Comparison of ENCODE assay signal across 10 mouse cellular contexts in genomic region chr5:115651821-115652220, GRCm38 (mm10). TPM values are rescaled to one million over a fixed set of nuclear protein-coding genes. Genes with fewer than 3 reads are reported as not detected.
DNase-seq lines count a peak whose midpoint lies in the region; ATAC-seq lines count a peak whose summit lies in the region.
"Had no signal": no experiment of that assay in that cellular context is flagged by ENCODE, and none has a peak within 500 bp of the region (broad histone marks: within the 10 kb centered on the region; RNA-seq: fewer than 3 reads in every experiment).

No protein-coding gene starts in this region.

- no peak overlapping the region for H3K9ac ChIP-seq in forebrain, embryonic 16.5 days (replicated peaks; ENCODE audit: low read depth, low read length)
- peak overlapping the region; percentile 9; the same call in 1 of the 2 replicates for H3K9ac ChIP-seq in lung, embryonic 15.5 days
- H3K9ac ChIP-seq in limb, embryonic 12.5 days (replicated peaks), result no peak overlapping the region
- no peak overlapping the region for H3K9ac ChIP-seq in stomach, embryonic 15.5 days

- no peak for ATAC-seq in forebrain, embryonic 16.5 days
- ATAC-seq in lung, embryonic 15.5 days (ENCODE audit: borderline replicate concordance, extremely low read depth, low FRiP score, low TSS enrichment), result no peak
- no peak for ATAC-seq in limb, embryonic 12.5 days (ENCODE audit: insufficient number of reproducible peaks, insufficient read depth, low FRiP score, low TSS enrichment, low read depth)
- ATAC-seq in stomach, embryonic 15.5 days (ENCODE audit: insufficient read depth, low FRiP score, low read depth), result no peak
- no peak for ATAC-seq in erythroblast, adult 5-6 weeks (replicated peaks; ENCODE audit: low FRiP score, poor library complexity, severe bottlenecking)

- 93% methylated on average over 10 of the region's 10 CpGs for whole genome bisulfite sequencing in forebrain, embryonic 10.5 days
- 92% methylated on average over 10 of the region's 10 CpGs for whole genome bisulfite sequencing in forebrain, embryonic 16.5 days
- WGBS in lung, embryonic 15.5 days, result 88% methylated on average over 10 of the region's 10 CpGs
- 88% methylated on average over 10 of the region's 10 CpGs for WGBS in limb, embryonic 12.5 days
- WGBS in stomach, embryonic 15.5 days, result 89% methylated on average over 10 of the region's 10 CpGs

- H3K4me2 ChIP-seq in forebrain, embryonic 16.5 days (ENCODE audit: low read length), result no peak overlapping the region
- H3K4me2 ChIP-seq in lung, embryonic 15.5 days, result peak overlapping the region; percentile 60; the same call in 1 of the 2 replicates
- peak overlapping the region; percentile 66 for H3K4me2 ChIP-seq in limb, embryonic 12.5 days
- peak overlapping the region; percentile 58 for H3K4me2 ChIP-seq in stomach, embryonic 15.5 days

- peaks cover 15% of the 10 kb centered on the region for H3K36me3 ChIP-seq in forebrain, embryonic 10.5 days (replicated peaks)
- H3K36me3 ChIP-seq in forebrain, embryonic 16.5 days (ENCODE audit: control insufficient read depth, insufficient read depth), result peaks cover 1% of the 10 kb centered on the region; the same call in 1 of the 2 replicates
- H3K36me3 ChIP-seq in lung, embryonic 15.5 days, result peaks cover 6% of the 10 kb centered on the region
- H3K36me3 ChIP-seq in limb, embryonic 12.5 days, result peaks cover 14% of the 10 kb centered on the region
- H3K36me3 ChIP-seq in stomach, embryonic 15.5 days, result peaks cover 5% of the 10 kb centered on the region

- peak overlapping the region; percentile 53; the same call in 1 of the 2 replicates for H3K4me3 ChIP-seq in forebrain, embryonic 10.5 days
- no peak overlapping the region for H3K4me3 ChIP-seq in forebrain, embryonic 16.5 days (replicated peaks; ENCODE audit: low read length)
- H3K4me3 ChIP-seq in lung, embryonic 15.5 days, result no peak overlapping the region; the same call in 1 of the 2 replicates
- no peak overlapping the region for H3K4me3 ChIP-seq in limb, embryonic 12.5 days (replicated peaks)
- H3K4me3 ChIP-seq in stomach, embryonic 15.5 days (replicated peaks), result no peak overlapping the region

- H3K27me3 ChIP-seq in forebrain, embryonic 10.5 days (ENCODE audit: poor library complexity, severe bottlenecking), result no peaks in the 10 kb centered on the region
- H3K27me3 ChIP-seq in forebrain, embryonic 16.5 days (replicated peaks; ENCODE audit: control insufficient read depth, insufficient read depth, low read length), result no peaks in the 10 kb centered on the region
- H3K27me3 ChIP-seq in lung, embryonic 15.5 days, result no peaks in the 10 kb centered on the region
- H3K27me3 ChIP-seq in limb, embryonic 12.5 days, result no peaks in the 10 kb centered on the region
- no peaks in the 10 kb centered on the region for H3K27me3 ChIP-seq in stomach, embryonic 15.5 days (replicated peaks)

- H3K27ac ChIP-seq in forebrain, embryonic 10.5 days, result no peak overlapping the region
- H3K27ac ChIP-seq in forebrain, embryonic 16.5 days (ENCODE audit: low read length), result no peak overlapping the region
- no peak overlapping the region for H3K27ac ChIP-seq in lung, embryonic 15.5 days
- no peak overlapping the region for H3K27ac ChIP-seq in limb, embryonic 12.5 days
- no peak overlapping the region for H3K27ac ChIP-seq in stomach, embryonic 15.5 days

- H3K4me1 ChIP-seq in forebrain, embryonic 10.5 days, result peaks cover 18% of the 10 kb centered on the region
- H3K4me1 ChIP-seq in forebrain, embryonic 16.5 days (replicated peaks; ENCODE audit: control insufficient read depth, insufficient read depth, low read length), result peaks cover 11% of the 10 kb centered on the region
- peaks cover 8% of the 10 kb centered on the region; the same call in 1 of the 2 replicates for H3K4me1 ChIP-seq in lung, embryonic 15.5 days
- peaks cover 11% of the 10 kb centered on the region for H3K4me1 ChIP-seq in limb, embryonic 12.5 days (replicated peaks)
- H3K4me1 ChIP-seq in stomach, embryonic 15.5 days, result peaks cover 9% of the 10 kb centered on the region; the same call in 1 of the 2 replicates

- H3K9me3 ChIP-seq in forebrain, embryonic 10.5 days, result no peaks in the 10 kb centered on the region
- no peaks in the 10 kb centered on the region for H3K9me3 ChIP-seq in forebrain, embryonic 16.5 days (ENCODE audit: control insufficient read depth, low read length)
- no peaks in the 10 kb centered on the region for H3K9me3 ChIP-seq in lung, embryonic 15.5 days
- H3K9me3 ChIP-seq in limb, embryonic 12.5 days, result no peaks in the 10 kb centered on the region
- no peaks in the 10 kb centered on the region for H3K9me3 ChIP-seq in stomach, embryonic 15.5 days

- no peak for DNase-seq in forebrain, embryonic 10.5 days (ENCODE audit: extremely low spot score, low spot score)
- DNase-seq in lung, postnatal 10 days, result no peak
- no peak for DNase-seq in adipocyte (ENCODE audit: low spot score)
- DNase-seq: kidney, postnatal 10 days; thymus, adult 2 months had no signal

RNA-seq across cellular contexts. Expression of gene Rab35, which starts 20.1 kb away (rescaled TPM):
- polyA plus RNA-seq in forebrain, embryonic 10.5 days (2016; fragmentation: Nextera tagmentation; extraction: Ambion mirVana), result 11.2 and 12.4 TPM in 2 replicates
- 18.0 and 18.8 TPM in 2 replicates for polyA plus RNA-seq in forebrain, embryonic 16.5 days (2015; fragmentation: Nextera tagmentation; extraction: Ambion mirVana)
- 14.7 and 17.5 TPM in 2 replicates for polyA plus RNA-seq in lung, embryonic 15.5 days (2015; fragmentation: Nextera tagmentation; extraction: Ambion mirVana)
- 14.5 and 17.7 TPM in 2 replicates for polyA plus RNA-seq in limb, embryonic 12.5 days (2016; fragmentation: Nextera tagmentation; extraction: Ambion mirVana)
- 16.3 and 16.7 TPM in 2 replicates for polyA plus RNA-seq in stomach, embryonic 15.5 days (2015; fragmentation: Nextera tagmentation; extraction: Ambion mirVana)
- total RNA-seq in erythroblast, adult 5-6 weeks (2015; ENCODE audit: low replicate concordance), result 17.3 and 17.8 TPM in 2 replicates
- 13.8 and 15.4 TPM in 2 replicates for total RNA-seq in erythroblast, adult 5-6 weeks (2017; ENCODE audit: low replicate concordance)
